Mouse (Mus musculus): Measurements from ENCODE around the gene Endod1.

The Endod1 gene

DNA sequence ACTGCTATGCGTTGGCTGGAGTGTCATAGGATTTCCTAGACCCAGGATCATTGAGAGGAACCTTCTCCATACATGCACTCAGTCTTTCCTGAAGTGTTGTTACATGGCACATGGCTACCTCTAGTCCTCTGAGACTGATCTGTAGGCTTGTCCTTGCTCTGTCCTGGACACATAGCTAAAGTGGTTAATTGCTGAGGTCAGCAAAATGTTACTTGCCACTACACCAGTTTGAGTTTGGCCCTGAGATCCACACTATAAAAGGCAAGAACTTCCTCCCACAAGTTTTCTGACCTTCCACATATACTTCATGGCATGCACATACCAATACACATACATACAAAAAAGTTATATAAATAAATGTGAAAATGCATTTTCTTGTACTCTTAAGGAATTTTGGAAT is 64.7 kb downstream of the Endod1 start:
- DNase-seq (ENCODE audit: low spot score in 2 of 2) = no peak

DNA sequence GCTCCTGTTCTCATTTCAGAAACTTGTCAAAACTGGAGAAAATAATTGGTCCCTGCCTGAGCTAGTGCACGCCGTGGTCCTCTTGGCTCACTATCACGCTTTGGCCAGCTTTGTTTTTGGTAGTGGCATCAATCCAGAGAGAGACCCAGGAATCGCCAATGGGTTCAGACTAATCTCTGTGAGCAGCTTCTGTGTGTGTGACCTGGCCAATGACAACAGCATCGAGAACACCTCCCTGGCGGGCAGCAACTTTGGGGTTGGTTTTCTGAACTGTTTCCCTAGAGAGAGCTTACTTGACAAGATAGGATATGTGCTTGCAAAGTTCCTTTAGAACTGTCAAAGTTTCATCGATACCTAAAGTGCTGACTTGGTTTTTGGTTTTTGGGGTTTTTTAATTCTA is 66.8 kb downstream of the Endod1 start:
- DNase-seq (ENCODE audit: low spot score in 2 of 2) = no peak

DNA sequence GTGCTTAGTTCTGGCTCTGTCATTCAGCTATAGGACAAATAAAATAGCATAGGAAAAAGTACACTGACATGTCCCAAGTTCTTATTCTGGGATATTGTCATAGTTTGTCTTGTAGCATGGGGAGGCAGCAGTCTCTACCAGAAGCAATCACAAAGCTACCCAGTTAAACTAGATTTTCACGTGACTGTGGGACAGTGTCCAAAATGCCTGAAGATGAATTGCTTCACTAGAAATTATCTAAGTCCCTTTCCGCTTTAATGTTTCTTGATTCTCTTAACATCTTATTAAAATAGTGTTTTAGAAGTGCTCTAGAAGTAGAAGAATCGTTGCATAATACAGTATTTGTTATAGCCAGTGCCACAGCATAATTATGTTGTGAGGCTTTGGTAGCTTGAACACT is 67.3 kb downstream of the Endod1 start:
- DNase-seq (ENCODE audit: low spot score in 2 of 2) = no peak

DNA sequence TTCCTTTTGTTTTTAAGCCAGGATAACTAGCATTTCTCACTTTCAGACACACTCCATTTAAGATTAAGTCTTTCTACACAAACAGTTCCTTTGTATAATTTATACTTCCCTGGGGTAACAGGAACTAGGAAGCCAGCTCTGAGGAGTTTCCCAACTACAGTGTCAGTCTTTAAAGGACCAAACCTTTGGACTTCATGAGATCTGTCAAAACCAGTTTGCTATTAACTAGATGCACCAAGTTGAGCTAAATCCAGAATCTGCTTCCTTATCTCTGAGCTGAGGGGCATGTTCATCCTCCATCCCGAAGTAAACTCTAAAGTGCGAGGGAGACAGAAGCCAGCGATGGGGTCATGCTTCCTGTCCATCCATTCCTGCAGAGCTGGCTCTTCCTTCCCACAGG is 74.0 kb downstream of the Endod1 start:
- no peak for DNase-seq (ENCODE audit: low spot score in 2 of 2)

DNA sequence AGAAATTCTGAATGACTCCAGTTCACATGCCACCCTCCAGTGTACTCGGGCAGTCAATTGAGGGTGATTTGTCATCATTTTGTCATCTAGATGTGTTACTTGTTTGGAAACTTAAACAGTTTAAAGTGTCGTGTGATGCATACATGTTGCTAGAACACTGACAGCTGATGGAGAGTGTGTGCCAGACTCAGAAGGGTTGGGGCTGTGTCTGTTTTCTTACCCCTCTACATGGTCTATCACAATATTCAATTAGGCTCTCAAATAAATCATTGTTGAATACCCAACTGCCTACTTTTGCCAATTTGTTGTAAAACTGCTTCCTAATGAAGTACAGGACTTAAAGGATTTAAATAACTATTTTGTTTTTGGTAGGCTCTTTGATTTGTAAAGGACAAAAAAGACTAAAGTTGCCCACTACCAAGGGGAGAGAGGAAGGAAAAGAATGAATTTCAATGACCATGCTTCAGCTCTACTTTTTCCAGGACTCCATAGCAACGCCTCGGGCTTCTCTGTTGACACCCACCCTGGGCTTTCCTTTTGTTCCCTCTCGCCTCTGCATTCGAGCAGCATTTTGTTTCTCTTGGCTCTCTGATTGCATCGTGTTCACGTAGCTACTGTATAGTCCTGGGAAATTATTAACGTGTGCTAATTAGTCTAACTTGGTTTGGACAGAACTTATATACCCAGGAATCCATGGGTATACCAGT is 76.9 kb downstream of the Endod1 start:
- DNase-seq (ENCODE audit: low spot score in 2 of 2) = no peak

All from heart, adult 9 months (tissue).